Mouse (Mus musculus) stomach, embryonic 16.5 days (tissue): ENCODE data around the gene Nomo1. TPM values are rescaled to one million over a fixed set of nuclear protein-coding genes. Genes with fewer than 3 reads are reported as not detected.

Experiments
- ATAC-seq: fragments of 200-750 bp; cut with Nextera tagmentation; 2 replicates; pipeline ENCODE4 v1.8.0; 2017; ENCODE audit warnings: moderate number of reproducible peaks, moderate TSS enrichment; ENCODE audit not compliant: insufficient read depth, low FRiP score
- H3K27ac ChIP-seq: fragments of 300-500 bp; sonication (generic); 2 replicates; pipeline ENCODE4 v1.5.1; 2014; ENCODE audit warnings: low read length
- H3K27me3 ChIP-seq: fragments of 300-500 bp; sonication (generic); 2 replicates; pipeline ENCODE4 v1.6.1; 2014; ENCODE audit warnings: low read length, control low read depth, mixed read lengths; ENCODE audit not compliant: control insufficient read depth, insufficient read depth
- H3K36me3 ChIP-seq: fragments of 300-500 bp; sonication (generic); 2 replicates; pipeline ENCODE4 v1.6.1; 2014; ENCODE audit warnings: low read length; ENCODE audit not compliant: control insufficient read depth, insufficient read depth
- H3K4me1 ChIP-seq: fragments of 300-500 bp; sonication (generic); 2 replicates; pipeline ENCODE4 v1.6.1; 2014; ENCODE audit warnings: low read length, control low read depth, mixed read lengths; ENCODE audit not compliant: control insufficient read depth, insufficient read depth
- H3K4me2 ChIP-seq: fragments of 300-500 bp; sonication (generic); 2 replicates; pipeline ENCODE4 v1.6.1; 2014; ENCODE audit warnings: low read depth, low read length, mixed read lengths
- H3K4me3 ChIP-seq: fragments of 300-500 bp; sonication (generic); replicated peaks from 2 replicates; pipeline ENCODE4 v1.5.1; 2014; ENCODE audit warnings: mild to moderate bottlenecking, low read length
- H3K9ac ChIP-seq: fragments of 300-500 bp; sonication (generic); 2 replicates; pipeline ENCODE4 v1.6.1; 2014; ENCODE audit warnings: low read length
- H3K9me3 ChIP-seq: fragments of 300-500 bp; sonication (generic); replicated peaks from 2 replicates; pipeline ENCODE4 v1.6.1; 2016; ENCODE audit warnings: low read length, control low read depth; ENCODE audit not compliant: control insufficient read depth
- WGBS: fragments of 180-500 bp; shearing (Covaris S2); extraction: QIAGEN DNeasy Blood & Tissue Kit; methylation state at CpG from one replicate; pipeline ENCODE4 v1.1.7; 2014; 5-methylcytosine and 5-hydroxymethylcytosine counted together
- polyA plus RNA-seq: library from polyadenylated mRNA; unstranded; fragments of >200 nt; fragmentation: Nextera tagmentation; extraction: Ambion mirVana; gene quantifications from 2 replicates; pipeline ENCODE4 v1.2.1, GENCODE M21; 2015

The Nomo1 gene
- polyA plus RNA-seq, 1 experiment from 2014 or later = 46.5 TPM

GRCm38 (mm10) chr7:46058882-46059281 lies 25.4 kb downstream of the Nomo1 start:
- Histone ChIP-seq H3K27ac (no peak overlapping the region), H3K4me3 (no peak overlapping the region), H3K27me3 (no peaks in the 10 kb centered on the region), H3K4me2 (no peak overlapping the region), H3K9me3 (no peaks in the 10 kb centered on the region), H3K9ac (no peak overlapping the region), H3K36me3 (peaks cover 17% of the 10 kb centered on the region; the same call in 1 of the 2 replicates), H3K4me1 (no peaks in the 10 kb centered on the region)
- no peak for ATAC-seq
- 84% methylated on average over 11 of the region's 11 CpGs for WGBS

DNA sequence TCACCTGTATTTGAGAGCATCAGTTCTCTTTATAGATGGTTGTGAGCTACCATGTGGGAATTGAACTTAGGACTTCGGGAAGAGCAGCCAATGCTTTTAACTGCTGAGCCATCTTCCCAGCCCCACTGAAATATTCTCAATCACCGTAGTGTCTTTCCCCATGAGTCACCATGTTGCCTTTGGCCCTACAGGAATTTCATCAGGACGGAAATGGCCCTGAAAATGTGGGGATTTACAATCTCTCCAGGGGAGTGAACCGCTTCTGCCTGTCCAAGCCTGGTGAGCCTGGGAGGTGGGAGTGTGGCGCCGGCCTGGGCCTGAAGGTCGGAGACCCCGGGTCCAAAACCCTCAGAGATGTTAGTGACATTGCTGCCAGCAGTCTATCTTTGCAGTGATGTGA lies 27.2 kb downstream of the Nomo1 start:
- WGBS = 92% methylated on average over 8 of the region's 8 CpGs
- Histone ChIP-seq H3K9me3 (no peaks in the 10 kb centered on the region), H3K27ac (no peak overlapping the region), H3K4me1 (no peaks in the 10 kb centered on the region), H3K36me3 (peaks cover 21% of the 10 kb centered on the region), H3K9ac (no peak overlapping the region), H3K4me2 (no peak overlapping the region), H3K4me3 (no peak overlapping the region), H3K27me3 (no peaks in the 10 kb centered on the region)
- no peak for ATAC-seq

- H3K4me3 ChIP-seq = no peak overlapping the region
- H3K36me3 ChIP-seq = peaks cover 29% of the 10 kb centered on the region
- no peaks in the 10 kb centered on the region for H3K9me3 ChIP-seq
- H3K27ac ChIP-seq = no peak overlapping the region
- H3K27me3 ChIP-seq = no peaks in the 10 kb centered on the region
- no peak overlapping the region for H3K4me2 ChIP-seq
- 78% methylated on average over 16 of the region's 16 CpGs for whole genome bisulfite sequencing
- no peak overlapping the region for H3K9ac ChIP-seq
- H3K4me1 ChIP-seq = no peaks in the 10 kb centered on the region
- ATAC-seq = peak; percentile 72
These were observed 28.1 kb downstream of the Nomo1 start for GRCm38 (mm10) chr7:46061614-46062013.

DNA sequence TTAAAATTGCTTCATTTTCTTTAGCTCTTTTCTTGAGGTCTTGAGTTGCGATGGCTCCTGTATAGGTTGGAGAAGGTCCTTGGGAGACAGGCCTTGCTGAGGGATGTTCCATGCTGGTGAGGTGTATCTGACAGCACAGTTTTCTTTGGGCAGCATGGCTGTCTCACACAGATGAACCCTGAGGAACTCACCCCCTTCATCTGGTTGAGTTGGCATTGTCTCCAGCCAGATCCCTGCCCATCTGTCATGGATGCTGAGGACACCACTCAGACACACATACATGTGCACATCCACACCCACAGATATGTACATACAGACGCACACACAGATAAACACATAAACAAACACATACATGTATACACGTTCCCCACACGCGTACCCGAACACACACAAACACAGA lies 29.8 kb downstream of the Nomo1 start:
- Histone ChIP-seq H3K36me3 (peaks cover 37% of the 10 kb centered on the region), H3K27me3 (no peaks in the 10 kb centered on the region), H3K4me2 (no peak overlapping the region), H3K27ac (no peak overlapping the region), H3K4me3 (no peak overlapping the region), H3K9me3 (no peaks in the 10 kb centered on the region), H3K4me1 (no peaks in the 10 kb centered on the region), H3K9ac (no peak overlapping the region)
- ATAC-seq = no peak
- 90% methylated on average over 6 of the region's 6 CpGs for WGBS

- H3K36me3 ChIP-seq = peaks cover 41% of the 10 kb centered on the region
- H3K9ac ChIP-seq = no peak overlapping the region
- 90% methylated on average over 8 of the region's 8 CpGs for WGBS
- ATAC-seq = no peak
- H3K4me1 ChIP-seq = no peaks in the 10 kb centered on the region
- no peak overlapping the region for H3K27ac ChIP-seq
- H3K9me3 ChIP-seq = no peaks in the 10 kb centered on the region
- H3K4me3 ChIP-seq = no peak overlapping the region
- H3K4me2 ChIP-seq = no peak overlapping the region
- H3K27me3 ChIP-seq = no peaks in the 10 kb centered on the region
These were observed 35.3 kb downstream of the Nomo1 start for GRCm38 (mm10) chr7:46068831-46069230.

DNA sequence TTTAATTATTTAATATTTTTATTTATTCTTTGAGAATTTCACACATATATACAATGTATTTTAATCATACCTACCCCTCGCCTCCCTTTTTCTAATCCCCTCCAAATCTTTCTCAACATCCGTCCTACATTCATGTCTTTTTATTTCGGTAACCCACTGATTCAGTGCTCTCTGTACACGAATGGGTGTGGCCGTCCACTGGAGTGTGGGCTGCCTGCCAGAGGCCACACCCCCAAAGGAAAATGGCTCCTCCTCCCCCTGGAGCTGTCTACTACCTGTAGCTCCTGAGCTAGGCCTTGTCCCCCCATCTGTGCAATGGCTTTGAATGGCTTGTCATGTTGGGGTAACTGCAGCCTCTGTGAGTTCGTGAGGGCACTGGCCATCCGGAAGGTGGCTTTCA lies 43.3 kb downstream of the Nomo1 start:
- no peak overlapping the region for H3K9ac ChIP-seq
- H3K9me3 ChIP-seq = no peaks in the 10 kb centered on the region
- no peak overlapping the region for H3K27ac ChIP-seq
- peak; percentile 30; the same call in 1 of the 2 replicates for ATAC-seq
- no peak overlapping the region for H3K4me3 ChIP-seq
- peaks cover 10% of the 10 kb centered on the region for H3K36me3 ChIP-seq
- no peaks in the 10 kb centered on the region for H3K4me1 ChIP-seq
- WGBS = 72% methylated on average over 7 of the region's 7 CpGs
- no peaks in the 10 kb centered on the region for H3K27me3 ChIP-seq
- H3K4me2 ChIP-seq = no peak overlapping the region

DNA sequence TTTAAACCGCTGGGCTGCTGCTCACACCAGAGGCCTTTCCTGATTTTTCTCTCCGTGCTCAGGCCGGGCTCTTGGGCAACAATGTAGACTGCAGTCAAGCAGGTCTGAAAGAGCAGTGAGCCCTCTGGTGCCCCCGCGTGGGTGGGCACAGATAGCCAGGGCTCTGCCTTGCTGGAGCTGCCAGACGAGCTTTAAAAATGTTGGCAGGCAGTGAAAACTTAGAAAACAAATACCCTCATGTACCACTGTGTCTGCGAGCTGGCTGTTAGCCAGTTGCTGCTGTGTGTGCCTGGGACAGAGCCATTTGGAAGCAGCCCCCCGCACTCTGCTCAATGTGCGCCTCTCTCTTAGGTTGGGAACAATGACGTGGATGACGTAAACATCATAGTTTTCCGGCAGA lies 44.2 kb downstream of the Nomo1 start:
- no peak overlapping the region for H3K4me3 ChIP-seq
- 81% methylated on average over 12 of the region's 12 CpGs for WGBS
- H3K27me3 ChIP-seq = no peaks in the 10 kb centered on the region
- no peak for ATAC-seq
- no peak overlapping the region for H3K27ac ChIP-seq
- H3K9ac ChIP-seq = no peak overlapping the region
- no peaks in the 10 kb centered on the region for H3K4me1 ChIP-seq
- H3K36me3 ChIP-seq = peaks cover 17% of the 10 kb centered on the region
- no peaks in the 10 kb centered on the region for H3K9me3 ChIP-seq
- H3K4me2 ChIP-seq = no peak overlapping the region

- peaks cover 5% of the 10 kb centered on the region; the same call in 1 of the 2 replicates for H3K4me1 ChIP-seq
- no peak for ATAC-seq
- H3K27ac ChIP-seq = no peak overlapping the region
- H3K27me3 ChIP-seq = no peaks in the 10 kb centered on the region
- H3K9ac ChIP-seq = no peak overlapping the region
- H3K4me2 ChIP-seq = no peak overlapping the region
- H3K4me3 ChIP-seq = no peak overlapping the region
- peaks cover 17% of the 10 kb centered on the region; the same call in 1 of the 2 replicates for H3K36me3 ChIP-seq
- peaks cover 4% of the 10 kb centered on the region; the same call in 1 of the 2 replicates for H3K9me3 ChIP-seq
- WGBS = 77% methylated on average over 10 of the region's 10 CpGs
These were observed 50.5 kb downstream of the Nomo1 start for GRCm38 (mm10) chr7:46084024-46084423.

DNA sequence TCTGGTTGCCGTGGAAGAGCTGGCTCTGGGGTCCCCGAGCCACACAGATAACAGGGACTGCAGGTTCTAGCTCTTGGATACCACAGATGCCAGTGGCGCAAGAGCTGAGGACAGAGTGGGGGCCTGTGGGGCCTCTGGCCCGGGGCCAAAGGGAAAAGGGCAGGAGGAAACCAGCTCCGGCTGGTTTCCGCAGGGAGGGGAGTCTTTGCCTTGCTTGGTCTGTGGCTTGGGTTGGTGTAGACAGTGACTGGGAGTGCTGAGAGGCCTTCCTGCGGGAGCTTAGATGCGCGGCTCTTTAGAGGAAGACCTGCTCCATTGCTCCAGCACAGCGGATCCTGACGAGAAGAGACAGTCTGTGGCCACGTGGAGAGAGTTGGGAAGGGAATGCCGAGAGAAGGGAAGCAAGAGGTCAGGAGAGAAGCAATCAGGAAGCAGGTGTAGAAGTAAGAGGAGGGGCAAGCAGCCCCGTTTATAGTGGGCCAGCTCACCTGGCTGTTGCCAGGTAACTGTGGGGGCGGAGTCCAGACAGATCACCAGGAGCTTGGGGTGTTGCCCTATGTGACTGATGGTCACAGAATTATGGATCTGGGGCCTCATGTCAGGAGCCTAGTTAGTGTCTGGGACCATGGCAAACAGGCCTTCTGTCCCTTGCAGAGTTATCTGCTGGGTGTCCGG lies 51.5 kb downstream of the Nomo1 start:
- Histone ChIP-seq H3K36me3 (peaks cover 17% of the 10 kb centered on the region; the same call in 1 of the 2 replicates), H3K27me3 (no peaks in the 10 kb centered on the region), H3K4me2 (no peak overlapping the region), H3K4me1 (peaks cover 5% of the 10 kb centered on the region; the same call in 1 of the 2 replicates), H3K9ac (no peak overlapping the region), H3K27ac (no peak overlapping the region), H3K4me3 (no peak overlapping the region), H3K9me3 (peaks cover 8% of the 10 kb centered on the region; the same call in 1 of the 2 replicates)
- ATAC-seq = peak; percentile 51
- WGBS = 52% methylated on average over 16 of the region's 16 CpGs
